9 mouse cellular contexts compared by ENCODE assay signal in the genomic region with DNA sequence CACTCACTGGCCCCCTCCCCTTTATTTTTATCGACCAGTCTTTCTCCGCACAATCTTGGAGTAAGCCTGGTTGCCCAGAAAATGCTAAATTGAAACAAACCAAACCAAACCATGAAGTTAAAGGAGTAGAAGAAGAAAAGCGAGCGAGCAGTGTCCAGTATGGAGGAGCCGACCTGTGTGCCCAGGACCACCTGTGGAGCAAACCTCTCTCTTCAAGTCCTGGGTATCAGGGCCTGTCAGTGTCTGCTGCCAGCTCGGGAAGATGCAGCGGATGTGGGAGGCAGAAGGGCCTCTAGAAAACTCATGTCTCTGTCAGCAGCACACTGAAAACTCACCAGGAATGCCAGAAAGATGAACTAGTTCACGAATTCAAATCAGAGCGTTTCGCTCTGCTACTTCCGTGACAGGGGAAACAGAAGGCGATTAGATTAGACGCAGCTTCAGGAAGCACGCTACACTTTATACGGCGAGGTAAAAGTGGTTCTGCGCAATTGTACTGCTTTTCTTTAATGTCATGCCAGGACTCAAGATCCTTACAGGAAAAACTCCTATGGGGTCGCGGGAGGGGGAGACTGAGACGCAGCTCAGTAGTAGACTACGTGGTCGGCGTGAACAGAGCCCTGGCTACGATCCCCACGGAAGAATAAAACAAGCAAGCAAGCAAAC. TPM values are rescaled to one million over a fixed set of nuclear protein-coding genes. Genes with fewer than 3 reads are reported as not detected.
DNase-seq lines count a peak whose midpoint lies in the region; ATAC-seq lines count a peak whose summit lies in the region.
"Had no signal": no experiment of that assay in that cellular context is flagged by ENCODE, and none has a peak within 500 bp of the region (broad histone marks: within the 10 kb centered on the region; RNA-seq: fewer than 3 reads in every experiment).

No protein-coding gene starts in this region.

- H3K36me3 ChIP-seq in embryonic facial prominence, embryonic 15.5 days: no peaks in the 10 kb centered on the region
- H3K36me3 ChIP-seq in midbrain, embryonic 10.5 days: no peaks in the 10 kb centered on the region

- H3K4me1 ChIP-seq in embryonic facial prominence, embryonic 15.5 days: peaks cover 35% of the 10 kb centered on the region
- H3K4me1 ChIP-seq in midbrain, embryonic 10.5 days: peaks cover 68% of the 10 kb centered on the region

- WGBS in embryonic facial prominence, embryonic 15.5 days: 7% methylated on average over 25 of the region's 25 CpGs
- WGBS in midbrain, embryonic 10.5 days: 3% methylated on average over 25 of the region's 25 CpGs

- H3K27me3 ChIP-seq in embryonic facial prominence, embryonic 15.5 days: peaks cover 16% of the 10 kb centered on the region; the same call in 1 of the 2 replicates
- peaks cover 25% of the 10 kb centered on the region for H3K27me3 ChIP-seq in midbrain, embryonic 10.5 days (ENCODE audit: low read depth, poor library complexity, severe bottlenecking)

- peak; percentile 62 for DNase-seq in embryo, embryonic 10.5 days (ENCODE audit: low spot score)
- DNase-seq in embryo, embryonic 10 days (ENCODE audit: low spot score): no peak
- peak; percentile 52 for DNase-seq in CD4-positive helper T cell, adult 2 months (ENCODE audit: low read depth, low spot score)
- DNase-seq in midbrain, embryonic 10.5 days (ENCODE audit: low spot score): no peak
- DNase-seq in ovary, adult 18-20 months (ENCODE audit: low spot score): no peak
- no peak for DNase-seq in left cerebral cortex, adult 8-10 months (ENCODE audit: low spot score in 2 of 2)

- H3K4me3 ChIP-seq in embryonic facial prominence, embryonic 15.5 days (replicated peaks): peak overlapping the region; percentile 41
- H3K4me3 ChIP-seq in midbrain, embryonic 10.5 days: peak overlapping the region; percentile 62

- no peak overlapping the region for H3K27ac ChIP-seq in embryonic facial prominence, embryonic 15.5 days (replicated peaks)
- H3K27ac ChIP-seq in midbrain, embryonic 10.5 days (replicated peaks): peak overlapping the region; percentile 84

- peak overlapping the region; percentile 75 for H3K4me2 ChIP-seq in embryonic facial prominence, embryonic 15.5 days (replicated peaks)

- ATAC-seq in embryonic facial prominence, embryonic 15.5 days (ENCODE audit: insufficient number of reproducible peaks, low FRiP score, low TSS enrichment, low read depth): no peak
- peak; percentile 58 for ATAC-seq in inflammation-experienced regulatory T-cells, adult 6 months
- ATAC-seq: Patski had no signal

- no peak overlapping the region for H3K9ac ChIP-seq in embryonic facial prominence, embryonic 15.5 days

- H3K9me3 ChIP-seq in embryonic facial prominence, embryonic 15.5 days (replicated peaks): no peaks in the 10 kb centered on the region
- H3K9me3 ChIP-seq in midbrain, embryonic 10.5 days (replicated peaks): no peaks in the 10 kb centered on the region

RNA-seq across cellular contexts. Expression of a gene that starts 45.2 kb away (rescaled TPM):
- polyA plus RNA-seq in embryonic facial prominence, embryonic 15.5 days (2015; fragmentation: Nextera tagmentation; extraction: Ambion mirVana): 10.7 and 11.3 TPM in 2 replicates
- 10 to 100 TPM; 26.0 to 60.8 (median 47.6) TPM for polyA plus RNA-seq in inflammation-experienced regulatory T-cells, adult 6 months (2017; shearing (Covaris generic))
- polyA plus RNA-seq in midbrain, embryonic 10.5 days (2016; fragmentation: Nextera tagmentation; extraction: Ambion mirVana): 28.0 and 31.2 TPM in 2 replicates
- 10 to 100 TPM; 16.4 to 23.9 (median 19.0) TPM for total RNA-seq in left cerebral cortex, adult 8-10 months (2022)

Comparison
In these comparisons a context has a peak if more than half of its experiments do, and no peak if none do; other contexts are left out.
1. DNase-seq: peak in embryo, embryonic 10.5 days (single experiment) and CD4-positive helper T cell, adult 2 months (single experiment); none in embryo, embryonic 10 days (single experiment), midbrain, embryonic 10.5 days (single experiment), ovary, adult 18-20 months (single experiment) and left cerebral cortex, adult 8-10 months (0 of 2).